Mouse (Mus musculus): ENCODE results near the gene Ptpn13. TPM values are rescaled to one million over a fixed set of nuclear protein-coding genes. Genes with fewer than 3 reads are reported as not detected.

Gene Ptpn13
- total RNA-seq (2015) = 0.09 and 0.23 TPM in 2 replicates
- total RNA-seq (2017) = 0.04 and 0.33 TPM in 2 replicates

- peak; percentile 91 for ATAC-seq (ENCODE audit: poor library complexity, severe bottlenecking)
Measured at GRCm38 (mm10) chr5:103424678-103425319, at the start of gene Ptpn13. Ptpn13 (plus strand) TSS chr5:103425192.

- no peak for ATAC-seq (ENCODE audit: poor library complexity, severe bottlenecking)
Measured at GRCm38 (mm10) chr5:103375226-103375625, 49.8 kb upstream of the Ptpn13 start.

- no peak for ATAC-seq (ENCODE audit: poor library complexity, severe bottlenecking)
Measured at GRCm38 (mm10) chr5:103376354-103377295, 48.4 kb upstream of the Ptpn13 start.

DNA sequence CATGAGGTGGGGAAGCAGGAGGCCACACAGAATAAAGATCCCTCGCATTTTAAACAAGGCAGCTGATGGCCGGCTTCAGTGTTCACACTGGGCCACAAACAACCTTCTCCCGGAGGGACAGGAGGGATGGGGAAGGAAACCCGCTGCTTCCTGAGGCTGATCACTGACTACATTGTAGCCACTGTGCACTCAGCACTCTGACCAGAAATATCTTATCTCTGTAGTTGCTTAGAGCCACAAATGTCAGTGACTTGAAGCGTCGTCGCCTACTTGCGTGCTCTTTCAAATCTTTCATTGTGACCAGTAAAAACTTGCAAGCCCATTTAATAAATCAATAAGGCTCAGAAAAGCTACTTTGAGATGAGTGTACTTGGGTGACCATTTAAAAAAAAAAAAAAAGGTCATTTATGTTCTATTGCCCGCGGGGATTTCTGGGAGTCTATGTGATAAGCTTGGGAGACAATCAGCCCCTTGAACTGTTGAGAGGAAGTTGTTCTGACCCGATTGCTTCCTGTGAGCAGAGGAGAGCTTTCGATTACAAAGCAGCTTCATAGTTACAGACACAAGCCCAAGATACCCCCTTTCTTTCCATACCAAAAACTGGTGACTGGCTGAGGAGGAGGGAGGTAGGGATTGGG lies 47.4 kb upstream of the Ptpn13 start:
- no peak for ATAC-seq (ENCODE audit: poor library complexity, severe bottlenecking)

DNA sequence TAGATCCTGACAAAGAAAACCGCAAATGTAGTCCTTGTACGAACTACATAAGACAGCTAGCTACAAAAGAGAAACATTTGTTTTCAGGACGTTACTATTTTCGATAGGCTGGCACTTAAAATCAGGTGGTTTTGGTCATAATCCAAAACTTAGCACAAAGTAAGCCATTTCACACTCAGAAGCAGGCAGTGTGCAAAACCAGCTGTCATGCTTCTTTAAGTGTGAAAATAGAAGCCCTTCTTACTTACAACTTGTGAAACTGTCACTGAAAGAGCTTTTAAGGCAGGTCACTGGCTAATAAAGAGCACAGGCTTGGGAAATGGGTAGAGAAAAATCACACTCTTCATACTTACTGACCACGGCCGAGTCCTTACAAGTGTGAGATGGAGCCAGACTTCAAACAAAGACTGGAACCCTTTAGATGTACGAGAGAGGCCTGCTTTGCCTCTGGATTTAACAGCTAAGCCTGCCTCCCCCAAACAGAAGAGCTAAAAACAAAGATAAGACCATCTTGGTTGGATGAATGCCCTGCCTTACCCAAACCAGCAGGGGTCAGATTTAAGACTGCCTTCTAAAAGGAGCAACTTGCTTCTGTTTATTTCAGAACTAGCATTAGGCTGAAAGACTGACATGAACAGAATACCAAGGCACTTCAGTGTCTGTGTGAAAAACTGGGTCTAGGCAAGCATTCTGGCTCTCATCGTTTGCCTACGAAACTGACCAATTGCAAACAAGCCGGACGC lies 44.0 kb upstream of the Ptpn13 start:
- ATAC-seq (ENCODE audit: poor library complexity, severe bottlenecking) = no peak

- no peak for ATAC-seq (ENCODE audit: poor library complexity, severe bottlenecking)
Measured at GRCm38 (mm10) chr5:103382951-103383350, 42.0 kb upstream of the Ptpn13 start.

- no peak for ATAC-seq (ENCODE audit: poor library complexity, severe bottlenecking)
Measured at GRCm38 (mm10) chr5:103384021-103384420, 41.0 kb upstream of the Ptpn13 start.

GRCm38 (mm10) chr5:103387540-103388026 lies 37.4 kb upstream of the Ptpn13 start:
- no peak for ATAC-seq (ENCODE audit: poor library complexity, severe bottlenecking)

DNA sequence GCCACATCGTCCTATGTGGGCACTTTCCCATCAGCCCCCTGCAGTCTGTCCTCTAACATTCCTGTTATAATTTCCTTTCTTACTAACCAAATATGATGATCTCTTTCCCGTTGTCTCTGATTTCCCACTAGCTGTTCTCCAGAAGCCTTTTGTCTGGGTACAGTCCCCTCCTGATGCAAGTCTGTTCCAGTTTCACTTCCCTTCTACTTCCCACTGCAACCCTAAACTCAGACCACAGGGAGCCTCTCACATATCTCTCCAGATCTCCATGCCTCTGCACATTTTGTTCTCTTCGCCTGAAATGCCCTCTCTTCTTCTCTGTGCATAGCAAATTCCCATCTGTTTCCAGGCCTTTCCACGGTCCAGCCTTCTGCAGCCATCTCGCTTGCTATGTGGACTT lies 35.6 kb upstream of the Ptpn13 start:
- peak; percentile 90 for ATAC-seq (ENCODE audit: poor library complexity, severe bottlenecking)

DNA sequence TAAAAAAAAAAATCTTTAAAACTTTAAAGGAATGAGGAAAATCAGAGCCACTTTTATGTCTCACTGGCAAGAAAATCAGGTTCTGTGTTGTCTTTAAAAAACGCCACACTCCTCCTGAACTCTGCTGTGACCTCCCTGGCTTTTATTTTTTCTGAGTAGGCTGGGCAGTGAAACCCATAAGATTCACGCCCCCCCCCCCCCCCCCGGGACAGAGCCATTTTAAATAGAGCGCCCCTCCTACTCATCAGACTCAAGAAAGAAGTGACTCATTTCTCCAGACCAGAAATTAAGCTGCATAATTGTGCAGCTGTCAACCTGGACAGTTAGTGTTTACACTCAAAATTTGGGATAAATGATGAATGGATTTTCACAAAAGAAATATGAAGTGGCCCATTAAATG lies 31.8 kb upstream of the Ptpn13 start:
- no peak for ATAC-seq (ENCODE audit: poor library complexity, severe bottlenecking)

DNA sequence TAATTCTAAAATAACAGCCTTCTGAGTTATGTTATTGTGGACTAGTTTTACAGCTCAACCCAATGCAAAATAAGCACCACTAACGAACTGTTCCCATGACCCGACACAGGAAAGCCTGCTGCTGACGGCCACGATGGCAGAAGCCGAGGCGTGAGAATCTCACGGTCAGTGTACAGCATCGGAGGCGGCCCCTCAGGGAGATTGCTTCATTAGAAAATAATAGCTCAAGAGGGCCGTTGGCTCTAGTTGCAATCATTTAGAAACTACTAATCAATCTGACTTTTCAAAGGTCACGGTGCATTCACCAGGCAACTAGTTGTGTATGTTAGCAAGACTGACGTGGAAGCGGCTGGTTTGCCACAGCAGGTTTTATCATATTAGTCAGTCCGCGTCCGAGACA lies 31.2 kb upstream of the Ptpn13 start:
- ATAC-seq (ENCODE audit: poor library complexity, severe bottlenecking) = no peak

GRCm38 (mm10) chr5:103395683-103396082 lies 29.3 kb upstream of the Ptpn13 start:
- no peak for ATAC-seq (ENCODE audit: poor library complexity, severe bottlenecking)

- ATAC-seq (ENCODE audit: poor library complexity, severe bottlenecking) = no peak
Measured at GRCm38 (mm10) chr5:103397429-103397828, 27.6 kb upstream of the Ptpn13 start.

GRCm38 (mm10) chr5:103404213-103404968 lies 20.6 kb upstream of the Ptpn13 start:
- no peak for ATAC-seq (ENCODE audit: poor library complexity, severe bottlenecking)

DNA sequence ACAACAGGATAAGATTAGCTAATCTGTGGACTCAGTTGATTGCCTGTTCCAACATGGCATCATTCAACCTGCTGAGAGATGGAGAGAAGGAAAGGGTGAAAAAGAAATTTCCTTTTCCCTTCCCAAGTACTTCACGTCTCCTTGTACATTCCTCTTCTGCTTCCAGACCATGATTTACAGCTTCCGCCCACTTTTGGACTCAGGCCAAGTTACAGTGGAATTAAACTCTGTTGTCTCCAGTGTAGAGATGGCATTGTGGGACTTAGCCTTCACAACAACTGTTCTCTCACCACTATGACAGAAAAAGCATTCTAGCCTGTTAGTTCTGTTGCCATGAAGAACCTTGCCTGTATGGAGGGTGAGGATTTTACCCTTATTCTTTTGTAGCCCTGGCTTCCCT lies 19.1 kb upstream of the Ptpn13 start:
- no peak for ATAC-seq (ENCODE audit: poor library complexity, severe bottlenecking)

DNA sequence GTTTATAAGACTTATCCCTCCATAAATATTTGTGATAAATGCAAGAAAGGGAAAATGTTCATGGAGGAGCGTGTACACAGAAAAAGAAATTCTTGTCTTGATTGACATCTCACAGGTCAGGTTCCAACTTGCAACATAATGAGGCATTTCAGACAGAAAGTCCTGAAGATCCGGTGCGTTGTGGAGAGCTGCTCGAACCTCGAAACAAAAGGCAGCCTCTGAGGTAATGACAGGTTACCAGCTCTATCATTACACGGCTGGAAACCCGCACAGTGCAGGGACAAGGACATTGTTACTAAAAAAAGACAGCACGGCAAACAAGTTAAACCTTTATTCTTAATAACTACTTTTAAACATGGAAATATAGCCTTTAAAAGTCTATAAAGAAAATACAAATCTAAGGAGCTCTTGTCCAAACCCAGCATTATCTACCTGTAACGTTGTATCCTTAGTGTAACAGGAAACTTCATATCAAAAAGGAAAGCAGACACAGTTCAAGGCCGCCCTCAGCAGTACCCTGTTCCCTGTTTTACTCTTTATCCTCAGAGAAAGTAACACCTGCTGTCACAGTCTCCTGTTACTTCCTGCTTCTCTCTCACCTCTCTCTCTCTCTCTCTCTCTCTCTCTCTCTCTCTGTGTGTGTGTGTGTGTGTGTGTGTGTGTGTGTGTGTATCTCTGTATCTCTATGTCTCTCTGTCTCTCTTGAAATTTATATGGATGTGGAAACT lies 12.8 kb upstream of the Ptpn13 start:
- ATAC-seq (ENCODE audit: poor library complexity, severe bottlenecking) = no peak

GRCm38 (mm10) chr5:103414542-103414941 lies 10.4 kb upstream of the Ptpn13 start:
- ATAC-seq (ENCODE audit: poor library complexity, severe bottlenecking) = no peak

- ATAC-seq (ENCODE audit: poor library complexity, severe bottlenecking) = no peak
Measured at GRCm38 (mm10) chr5:103418009-103418408, 7.0 kb upstream of the Ptpn13 start.

DNA sequence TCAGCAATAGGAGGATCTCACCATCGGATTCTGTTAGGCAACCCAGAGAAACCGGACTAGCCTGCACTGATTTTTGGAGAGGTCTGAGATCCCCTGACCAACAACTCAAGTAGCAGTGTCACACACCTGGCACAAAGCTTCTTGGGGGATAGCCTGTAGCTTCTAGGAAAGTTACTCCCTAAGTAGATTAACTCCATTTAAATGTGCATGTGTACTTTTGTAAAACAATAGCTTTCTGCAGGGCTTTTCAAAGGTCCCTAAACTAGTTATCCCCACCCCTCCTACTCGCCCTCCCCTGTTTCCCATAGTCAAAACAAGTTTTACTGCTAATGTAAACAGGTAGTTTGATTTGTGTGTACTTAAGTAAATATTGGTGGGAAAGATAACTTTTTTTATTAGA lies 6.1 kb upstream of the Ptpn13 start:
- ATAC-seq (ENCODE audit: poor library complexity, severe bottlenecking) = no peak
